Comparison of ENCODE assay signal across 23 mouse cellular contexts in genomic region chr7:80392119-80392518, GRCm38 (mm10). TPM values are rescaled to one million over a fixed set of nuclear protein-coding genes. Genes with fewer than 3 reads are reported as not detected.
DNase-seq lines count a peak whose midpoint lies in the region; ATAC-seq and TF ChIP-seq lines count a peak whose summit lies in the region.
"Had no signal": no experiment of that assay in that cellular context is flagged by ENCODE, and none has a peak within 500 bp of the region (broad histone marks: within the 10 kb centered on the region; RNA-seq: fewer than 3 reads in every experiment).

No protein-coding gene starts in this region.

- peaks cover 21% of the 10 kb centered on the region for H3K27me3 ChIP-seq in E14TG2a.4 (ENCODE audit: insufficient read depth, low read length)
- H3K27me3 ChIP-seq: Patski had no signal

- peak overlapping the region; percentile 17; the same call in 1 of the 2 replicates for H3K4me3 ChIP-seq in E14TG2a.4 (replicated peaks; ENCODE audit: low read length)
- H3K4me3 ChIP-seq: forebrain, embryonic 10.5 days; forebrain, embryonic 13.5 days; heart, adult 2 months; heart, embryonic 10.5 days; heart, embryonic 13.5 days had no signal

- ATAC-seq in activated CD4-positive, CD25-positive, alpha-beta regulatory T cell, adult 4 months = no peak
- ATAC-seq: forebrain, embryonic 13.5 days; forebrain, embryonic 16.5 days; hindbrain, postnatal 0 days; inflammation-experienced regulatory T-cells, adult 6 months; Patski had no signal

- TF ChIP-seq CTCF in E14TG2a.4 (conservative IDR thresholded peaks at IDR 0.05; ENCODE audit: low read length) = no peak

- peak; percentile 10 for DNase-seq in cerebellum, adult 11-12 months
- no peak for DNase-seq in cerebellum, postnatal 14 days
- peak; percentile 2 for DNase-seq in right cerebral cortex, postnatal 25 days
- no peak for DNase-seq in right cerebral cortex, postnatal 4 days
- DNase-seq: adrenal gland, adult 2 months; cerebellum, adult 18-20 months; cerebellum, adult 9-10 months; gastrocnemius, postnatal 10 days; gastrocnemius, postnatal 36 days; heart, adult 2 months; heart, postnatal 14 days; heart, postnatal 4 days had no signal

- peaks cover 33% of the 10 kb centered on the region for H3K4me1 ChIP-seq in E14TG2a.4 (replicated peaks; ENCODE audit: low read depth, low read length)

- peaks cover 39% of the 10 kb centered on the region for H3K36me3 ChIP-seq in E14TG2a.4 (ENCODE audit: insufficient read depth, low read length)

- H3K9me3 ChIP-seq in E14TG2a.4 (ENCODE audit: low read length) = no peaks in the 10 kb centered on the region
- H3K9me3 ChIP-seq: forebrain, embryonic 10.5 days; forebrain, embryonic 13.5 days; G1E; heart, embryonic 10.5 days; heart, embryonic 13.5 days had no signal

RNA-seq across cellular contexts. Expression of gene Fes, which starts 4.4 kb away (rescaled TPM):
- polyA plus RNA-seq in activated CD4-positive, CD25-positive, alpha-beta regulatory T cell, adult 4 months (2017; shearing (Covaris generic)) = 1 to 10 TPM; 2.0 to 4.5 TPM

RNA-seq across cellular contexts. Expression of gene Furin, which starts 13.1 kb away (rescaled TPM):
- 10 to 100 TPM; 10.6 to 15.2 TPM for polyA plus RNA-seq in activated CD4-positive, CD25-positive, alpha-beta regulatory T cell, adult 4 months (2017; shearing (Covaris generic))

RNA-seq across cellular contexts. Expression of gene Man2a2, which starts 20.9 kb away (rescaled TPM):
- 10 to 100 TPM; 15.8 to 21.8 TPM for polyA plus RNA-seq in activated CD4-positive, CD25-positive, alpha-beta regulatory T cell, adult 4 months (2017; shearing (Covaris generic))

RNA-seq across cellular contexts. Expression of gene Hddc3, which starts 49.2 kb away (rescaled TPM):
- polyA plus RNA-seq in activated CD4-positive, CD25-positive, alpha-beta regulatory T cell, adult 4 months (2017; shearing (Covaris generic)) = 1 to 10 TPM; 8.6 to 9.0 TPM

RNA-seq across cellular contexts. Expression of gene Unc45a, which starts 51.3 kb away (rescaled TPM):
- 10 to 100 TPM; 31.9 to 45.2 TPM for polyA plus RNA-seq in activated CD4-positive, CD25-positive, alpha-beta regulatory T cell, adult 4 months (2017; shearing (Covaris generic))

Comparison
In these comparisons a context has a peak if more than half of its experiments do, and no peak if none do; other contexts are left out.
1. DNase-seq: peak in cerebellum, adult 11-12 months (single experiment) and right cerebral cortex, postnatal 25 days (single experiment); none in cerebellum, postnatal 14 days (0 of 2) and right cerebral cortex, postnatal 4 days (single experiment).